Mouse (Mus musculus): ENCODE results near the gene Cacna1g. TPM values are rescaled to one million over a fixed set of nuclear protein-coding genes. Genes with fewer than 3 reads are reported as not detected.

The Cacna1g gene
- polyA plus RNA-seq, 1 experiment = not detected

GRCm38 (mm10) chr11:94451091-94451773 lies 22.8 kb downstream of the Cacna1g start:
- Histone ChIP-seq H3K27ac (ENCODE audit: insufficient read depth, low read depth, low read length) (no peak overlapping the region), H3K4me1 (ENCODE audit: control insufficient read depth, insufficient read depth, low read length) (no peaks in the 10 kb centered on the region), H3K4me3 (ENCODE audit: insufficient read depth, low read length) (no peak overlapping the region)
- TF ChIP-seq CTCF (IDR thresholded peaks at IDR 0.05; ENCODE audit: low read depth, low read length) = no peak
- no peak for TF ChIP-seq POLR2A (IDR thresholded peaks at IDR 0.05; ENCODE audit: borderline replicate concordance, low read depth, low read length)

- no peak for TF ChIP-seq CTCF (IDR thresholded peaks at IDR 0.05; ENCODE audit: low read depth, low read length)
- no peak for TF ChIP-seq POLR2A (IDR thresholded peaks at IDR 0.05; ENCODE audit: borderline replicate concordance, low read depth, low read length)
- Histone ChIP-seq H3K27ac (ENCODE audit: insufficient read depth, low read depth, low read length) (no peak overlapping the region), H3K4me1 (ENCODE audit: control insufficient read depth, insufficient read depth, low read length) (no peaks in the 10 kb centered on the region), H3K4me3 (ENCODE audit: insufficient read depth, low read length) (no peak overlapping the region)
Measured at GRCm38 (mm10) chr11:94449886-94450285, 24.1 kb downstream of the Cacna1g start.

- Histone ChIP-seq H3K4me3 (ENCODE audit: insufficient read depth, low read length) (no peak overlapping the region), H3K27ac (ENCODE audit: insufficient read depth, low read depth, low read length) (no peak overlapping the region)
Measured at GRCm38 (mm10) chr11:94449239-94449638, 24.8 kb downstream of the Cacna1g start.

GRCm38 (mm10) chr11:94447017-94447416 lies 27.0 kb downstream of the Cacna1g start:
- no peak overlapping the region for H3K4me3 ChIP-seq (ENCODE audit: insufficient read depth, low read length)
- H3K4me1 ChIP-seq (ENCODE audit: control insufficient read depth, insufficient read depth, low read length) = no peaks in the 10 kb centered on the region
- TF ChIP-seq CTCF (IDR thresholded peaks at IDR 0.05; ENCODE audit: low read depth, low read length) (no peak), POLR2A (IDR thresholded peaks at IDR 0.05; ENCODE audit: borderline replicate concordance, low read depth, low read length) (no peak)
- H3K27ac ChIP-seq (ENCODE audit: insufficient read depth, low read depth, low read length) = no peak overlapping the region

More at GRCm38 (mm10) chr11:94449239-94449638, 24.8 kb downstream of the Cacna1g start:
- TF ChIP-seq CTCF (IDR thresholded peaks at IDR 0.05; ENCODE audit: low read depth, low read length) = no peak
- no peaks in the 10 kb centered on the region for H3K4me1 ChIP-seq (ENCODE audit: control insufficient read depth, insufficient read depth, low read length)

- TF ChIP-seq POLR2A (IDR thresholded peaks at IDR 0.05; ENCODE audit: borderline replicate concordance, low read depth, low read length) = no peak
- TF ChIP-seq CTCF (IDR thresholded peaks at IDR 0.05; ENCODE audit: low read depth, low read length) = no peak
- H3K27ac ChIP-seq (ENCODE audit: insufficient read depth, low read depth, low read length) = no peak overlapping the region
- no peaks in the 10 kb centered on the region for H3K4me1 ChIP-seq (ENCODE audit: control insufficient read depth, insufficient read depth, low read length)
- no peak overlapping the region for H3K4me3 ChIP-seq (ENCODE audit: insufficient read depth, low read length)
Measured at GRCm38 (mm10) chr11:94445300-94445699, 28.7 kb downstream of the Cacna1g start.

- no peaks in the 10 kb centered on the region for H3K4me1 ChIP-seq (ENCODE audit: control insufficient read depth, insufficient read depth, low read length)
- no peak overlapping the region for H3K4me3 ChIP-seq (ENCODE audit: insufficient read depth, low read length)
- H3K27ac ChIP-seq (ENCODE audit: insufficient read depth, low read depth, low read length) = no peak overlapping the region
- no peak for TF ChIP-seq CTCF (IDR thresholded peaks at IDR 0.05; ENCODE audit: low read depth, low read length)
- no peak for TF ChIP-seq POLR2A (IDR thresholded peaks at IDR 0.05; ENCODE audit: borderline replicate concordance, low read depth, low read length)
Measured at GRCm38 (mm10) chr11:94444829-94445228, 29.2 kb downstream of the Cacna1g start.

- Histone ChIP-seq H3K4me1 (ENCODE audit: control insufficient read depth, insufficient read depth, low read length) (no peaks in the 10 kb centered on the region), H3K4me3 (ENCODE audit: insufficient read depth, low read length) (no peak overlapping the region), H3K27ac (ENCODE audit: insufficient read depth, low read depth, low read length) (no peak overlapping the region)
- TF ChIP-seq POLR2A (IDR thresholded peaks at IDR 0.05; ENCODE audit: borderline replicate concordance, low read depth, low read length) = no peak
- no peak for TF ChIP-seq CTCF (IDR thresholded peaks at IDR 0.05; ENCODE audit: low read depth, low read length)
Measured at GRCm38 (mm10) chr11:94441752-94442151, 32.2 kb downstream of the Cacna1g start.

- Histone ChIP-seq H3K27ac (ENCODE audit: insufficient read depth, low read depth, low read length) (no peak overlapping the region), H3K4me1 (ENCODE audit: control insufficient read depth, insufficient read depth, low read length) (no peaks in the 10 kb centered on the region), H3K4me3 (ENCODE audit: insufficient read depth, low read length) (no peak overlapping the region)
- no peak for TF ChIP-seq CTCF (IDR thresholded peaks at IDR 0.05; ENCODE audit: low read depth, low read length)
- TF ChIP-seq POLR2A (IDR thresholded peaks at IDR 0.05; ENCODE audit: borderline replicate concordance, low read depth, low read length) = no peak
Measured at GRCm38 (mm10) chr11:94441122-94441521, 32.9 kb downstream of the Cacna1g start.

GRCm38 (mm10) chr11:94440421-94440820 lies 33.6 kb downstream of the Cacna1g start:
- TF ChIP-seq CTCF (IDR thresholded peaks at IDR 0.05; ENCODE audit: low read depth, low read length) (no peak), POLR2A (IDR thresholded peaks at IDR 0.05; ENCODE audit: borderline replicate concordance, low read depth, low read length) (no peak)
- Histone ChIP-seq H3K4me1 (ENCODE audit: control insufficient read depth, insufficient read depth, low read length) (no peaks in the 10 kb centered on the region), H3K27ac (ENCODE audit: insufficient read depth, low read depth, low read length) (no peak overlapping the region), H3K4me3 (ENCODE audit: insufficient read depth, low read length) (no peak overlapping the region)

- Histone ChIP-seq H3K4me1 (ENCODE audit: control insufficient read depth, insufficient read depth, low read length) (no peaks in the 10 kb centered on the region), H3K4me3 (ENCODE audit: insufficient read depth, low read length) (no peak overlapping the region), H3K27ac (ENCODE audit: insufficient read depth, low read depth, low read length) (no peak overlapping the region)
- no peak for TF ChIP-seq CTCF (IDR thresholded peaks at IDR 0.05; ENCODE audit: low read depth, low read length)
- TF ChIP-seq POLR2A (IDR thresholded peaks at IDR 0.05; ENCODE audit: borderline replicate concordance, low read depth, low read length) = no peak
Measured at GRCm38 (mm10) chr11:94429011-94429651, 44.9 kb downstream of the Cacna1g start.

Data from bone marrow macrophage, adult 2 months (primary cell).